Mouse (Mus musculus): ENCODE results near the gene Pabpc4l. TPM values are rescaled to one million over a fixed set of nuclear protein-coding genes. Genes with fewer than 3 reads are reported as not detected.
"Not testable (repeated sequence)": the region's sequence is repeated elsewhere in the genome, so short reads cannot be mapped to it uniquely, and the experiment has no call there.

The Pabpc4l gene
- 10 to 100 TPM; 14.1 to 14.2 TPM for total RNA-seq (2021)
- long read RNA-seq, experiment 1, result 0 reads
- long read RNA-seq, experiment 2, full-length matches to known transcripts, result 3 of 6 reads
- long read RNA-seq, experiment 2, partial matches to known transcripts, result 0 of 6 reads
- long read RNA-seq, experiment 2, other reads (novel, unspliced or antisense), result 3 of 6 reads

DNA sequence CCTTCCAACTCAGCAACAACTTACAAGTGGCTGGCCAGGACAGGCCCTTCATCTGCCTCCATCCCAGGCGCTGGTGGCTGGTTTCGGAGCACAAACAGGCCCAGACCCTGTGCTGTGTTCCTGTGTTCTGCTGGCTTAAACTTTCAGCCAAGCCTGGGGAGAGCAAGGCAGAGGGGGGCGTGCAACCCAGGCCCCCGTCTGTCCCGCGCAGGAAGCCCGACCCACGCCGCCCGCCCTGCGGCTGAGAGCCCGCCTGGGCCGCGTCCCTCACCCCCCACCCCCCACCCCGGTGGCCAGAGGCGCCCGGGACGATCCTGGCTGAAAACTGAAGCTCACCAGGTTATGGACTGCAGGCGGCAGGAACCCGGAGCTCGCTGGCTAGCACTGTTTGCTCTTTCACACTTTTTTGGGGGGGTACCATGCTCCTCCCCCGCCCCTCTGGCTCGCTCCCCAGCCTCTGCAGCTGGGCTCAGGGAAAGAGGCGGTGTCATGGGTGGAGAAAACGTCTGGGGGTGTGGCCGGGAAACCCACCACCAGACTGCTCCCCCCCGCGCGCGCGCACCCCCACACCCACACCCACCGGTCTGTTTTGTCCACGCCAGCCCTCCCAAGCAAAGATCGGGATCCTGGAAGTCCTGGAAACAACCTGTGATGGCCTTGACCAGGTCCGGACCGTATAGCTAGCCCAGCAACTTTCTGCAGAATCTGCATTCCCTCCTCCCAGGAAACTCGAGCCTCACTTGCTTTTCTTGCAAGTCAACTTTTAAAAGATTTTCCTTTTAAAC lies at the start of gene Pabpc4l:
Gene Pabpc4l, minus strand, starts transcription at position 739 of the 785 bp plus-strand sequence.
- DNase-seq (ENCODE audit: low spot score in 2 of 2), result peak; percentile 19 to 24

DNA sequence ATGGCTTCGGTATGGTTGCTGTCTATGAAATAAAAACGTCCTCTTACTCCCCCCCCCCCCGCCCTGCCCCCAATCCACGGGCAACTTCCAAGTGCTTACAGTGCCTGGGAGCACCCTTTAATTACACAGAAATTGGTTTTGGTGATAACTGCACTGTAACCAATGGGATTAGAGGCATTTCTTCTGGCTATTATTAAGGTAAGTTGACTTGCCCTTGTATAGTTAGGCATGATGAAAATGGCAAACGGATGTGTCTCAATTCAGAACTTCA lies 42.9 kb upstream of the Pabpc4l start:
- DNase-seq (ENCODE audit: low spot score in 2 of 2), result no peak

DNA sequence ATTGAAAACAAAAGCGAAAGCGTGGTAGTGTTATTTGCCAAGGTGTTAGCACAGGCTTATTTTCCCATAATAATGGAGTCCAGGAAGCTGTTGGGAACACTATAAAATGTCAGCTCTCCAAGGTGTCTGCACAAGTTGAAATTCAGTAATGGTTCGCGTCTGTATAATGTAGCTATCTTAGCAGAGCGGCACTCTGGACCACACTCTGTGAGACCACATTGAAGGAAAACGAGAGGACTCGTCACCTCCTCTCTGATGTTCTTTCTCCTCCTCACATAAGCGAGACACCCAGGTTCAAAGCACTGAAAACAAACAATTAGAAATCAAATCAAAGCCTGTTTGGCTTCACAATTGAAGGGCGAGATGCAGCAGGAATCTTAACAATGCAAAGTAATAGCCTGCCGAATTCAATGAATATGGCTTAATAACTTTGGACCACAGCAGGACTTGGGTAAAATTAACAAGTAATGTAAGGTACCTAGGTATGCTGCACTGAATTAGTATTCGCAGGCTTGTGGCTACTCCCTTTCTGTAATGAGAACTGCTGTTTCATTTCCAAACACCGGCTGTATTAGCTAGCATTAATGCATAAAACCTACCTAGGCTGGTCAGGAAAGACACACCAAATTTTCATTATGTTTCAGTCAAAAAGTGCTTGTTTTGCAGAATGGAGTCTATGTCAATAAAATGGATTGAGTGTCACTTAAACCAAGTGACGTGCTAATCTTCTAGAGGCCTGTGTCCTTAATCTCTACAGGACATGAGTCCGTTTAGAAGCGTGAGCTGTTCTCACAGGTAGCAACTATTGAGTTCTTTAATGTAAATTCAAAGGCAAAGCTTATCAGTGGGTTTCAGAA lies 42.3 kb upstream of the Pabpc4l start:
- no peak for DNase-seq (ENCODE audit: low spot score in 2 of 2)

DNA sequence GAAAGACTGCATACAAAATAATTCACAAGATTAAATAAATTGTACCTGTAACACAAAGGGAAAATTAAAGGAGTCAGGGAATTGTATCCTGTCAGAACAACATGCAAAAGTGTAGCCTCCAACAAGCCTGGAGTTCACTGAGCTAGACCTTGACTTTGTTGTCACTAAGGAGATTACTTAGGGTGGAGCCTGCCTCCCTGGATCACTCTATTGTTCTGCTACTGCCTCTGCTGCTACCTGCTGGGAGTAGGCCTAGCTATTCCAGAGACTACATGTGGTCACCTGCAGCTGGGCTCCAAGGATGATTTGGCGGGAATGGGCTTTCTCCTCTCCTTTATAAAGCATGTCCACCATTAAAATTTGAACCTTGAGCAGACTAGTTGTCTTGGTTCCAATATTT lies 38.1 kb upstream of the Pabpc4l start:
- not testable (repeated sequence) for DNase-seq (ENCODE audit: low spot score in 2 of 2)

DNA sequence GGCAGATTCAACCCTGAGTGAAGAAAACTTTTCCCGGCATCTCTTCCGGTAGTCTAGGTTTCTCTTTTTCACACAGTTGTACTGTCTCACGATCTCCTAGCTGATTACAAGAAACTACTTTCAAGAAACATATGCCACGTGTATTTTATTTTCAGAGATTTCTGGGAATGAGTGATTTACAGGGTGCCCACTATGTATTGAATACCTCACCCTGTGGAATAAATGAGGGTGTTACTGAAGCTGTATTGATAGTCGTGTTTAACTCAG lies 180 bp upstream of the Pabpc4l start:
- no peak for DNase-seq (ENCODE audit: low spot score in 2 of 2)

DNA sequence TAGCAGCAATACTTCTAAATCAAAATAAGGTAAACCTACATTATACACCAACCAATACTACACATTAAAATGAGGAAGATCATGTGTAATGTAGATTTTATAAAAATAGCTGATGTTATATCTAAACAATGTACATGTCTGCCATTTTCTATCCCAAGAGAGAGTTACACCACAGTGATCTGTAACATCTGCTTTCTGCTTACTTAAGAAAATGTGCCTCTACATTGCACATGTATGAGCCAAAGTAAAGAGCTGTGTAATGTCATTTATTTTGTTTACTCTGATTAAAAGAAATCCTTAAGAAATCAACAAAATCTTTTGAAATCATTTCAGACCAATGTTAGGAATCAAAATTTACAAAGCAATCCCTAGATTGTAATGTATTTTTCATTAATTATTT lies 16.6 kb downstream of the Pabpc4l start:
- DNase-seq (ENCODE audit: low spot score in 2 of 2), result no peak

Measured in adrenal gland, postnatal 4 days (tissue).